Mouse (Mus musculus): ENCODE data around the gene Fndc9. TPM values are rescaled to one million over a fixed set of nuclear protein-coding genes. Genes with fewer than 3 reads are reported as not detected.

The Fndc9 gene
- polyA plus RNA-seq, 1 experiment from 2014 or later, result 1.9 TPM

DNA sequence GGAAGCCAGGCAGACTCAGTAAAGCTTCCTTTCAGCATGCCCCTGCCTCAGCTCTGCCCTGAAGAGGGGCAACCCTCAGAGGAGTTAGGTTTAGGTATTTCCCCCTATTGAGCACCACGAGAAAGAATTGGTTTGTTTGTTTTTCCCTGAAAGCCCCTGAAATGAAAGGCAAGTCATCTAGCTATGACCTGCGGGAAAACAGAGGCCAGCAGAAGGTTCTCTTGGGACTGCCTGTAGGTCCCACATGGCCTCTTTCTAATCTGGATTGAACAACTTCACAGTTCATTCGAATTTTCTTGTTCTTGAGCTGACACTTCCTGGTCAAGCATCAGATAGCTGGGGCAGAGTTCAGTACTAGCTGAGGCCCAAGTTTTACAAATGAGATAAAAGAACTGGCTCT lies 23.5 kb upstream of the Fndc9 start:
- ATAC-seq (ENCODE audit: low read depth), result no peak
- Histone ChIP-seq H3K4me3 (ENCODE audit: low read depth, low read length) (no peak overlapping the region), H3K4me1 (ENCODE audit: control insufficient read depth, insufficient read depth, low read length) (no peaks in the 10 kb centered on the region), H3K27ac (ENCODE audit: low read depth, low read length) (no peak overlapping the region), H3K4me2 (ENCODE audit: low read depth, low read length) (no peak overlapping the region), H3K9ac (replicated peaks; ENCODE audit: low read depth, low read length) (no peak overlapping the region), H3K27me3 (ENCODE audit: control insufficient read depth, insufficient read depth, low read length) (no peaks in the 10 kb centered on the region), H3K9me3 (ENCODE audit: control insufficient read depth, low read length) (no peaks in the 10 kb centered on the region), H3K36me3 (ENCODE audit: control insufficient read depth, insufficient read depth, low read length) (peaks cover 11% of the 10 kb centered on the region; the same call in 1 of the 2 replicates)
- 31% methylated on average over 3 of the region's 3 CpGs for WGBS

DNA sequence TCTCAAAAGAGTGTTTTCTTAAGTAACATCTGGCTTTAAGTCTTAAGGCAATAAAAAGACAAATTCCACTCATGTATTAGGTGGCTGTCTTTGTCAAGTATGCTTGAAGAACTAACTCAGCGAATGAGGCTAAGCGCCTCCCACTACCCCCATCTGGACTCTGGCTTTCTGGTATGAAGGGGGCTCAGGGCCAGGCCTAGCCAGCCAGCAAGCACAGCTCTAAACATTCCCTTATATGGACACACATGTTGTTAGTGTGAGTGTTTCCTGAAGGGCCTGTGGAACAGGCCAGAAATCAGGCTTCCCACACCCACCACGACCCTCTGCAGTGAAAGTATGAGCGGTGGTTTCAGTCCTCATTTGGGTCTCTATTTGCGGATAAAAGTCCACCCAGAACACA lies 21.5 kb upstream of the Fndc9 start:
- H3K9ac ChIP-seq (replicated peaks; ENCODE audit: low read depth, low read length), result no peak overlapping the region

GRCm38 (mm10) chr11:46214368-46215230 lies 20.7 kb upstream of the Fndc9 start:
- peaks cover 16% of the 10 kb centered on the region for H3K4me1 ChIP-seq (ENCODE audit: control insufficient read depth, insufficient read depth, low read length)
- no peaks in the 10 kb centered on the region for H3K27me3 ChIP-seq (ENCODE audit: control insufficient read depth, insufficient read depth, low read length)
- H3K9me3 ChIP-seq (ENCODE audit: control insufficient read depth, low read length), result no peaks in the 10 kb centered on the region
- peak overlapping the region; percentile 29; the same call in 1 of the 2 replicates for H3K27ac ChIP-seq (ENCODE audit: low read depth, low read length)
- H3K4me2 ChIP-seq (ENCODE audit: low read depth, low read length), result no peak overlapping the region
- H3K4me3 ChIP-seq (ENCODE audit: low read depth, low read length), result no peak overlapping the region
- WGBS, result 67% methylated on average over 14 of the region's 14 CpGs
- ATAC-seq (ENCODE audit: low read depth), result no peak
- H3K9ac ChIP-seq (replicated peaks; ENCODE audit: low read depth, low read length), result no peak overlapping the region
- no peaks in the 10 kb centered on the region for H3K36me3 ChIP-seq (ENCODE audit: control insufficient read depth, insufficient read depth, low read length)

More for the DNA sequence above, 21.5 kb upstream of the Fndc9 start:
- Histone ChIP-seq H3K4me2 (ENCODE audit: low read depth, low read length) (no peak overlapping the region), H3K4me3 (ENCODE audit: low read depth, low read length) (no peak overlapping the region), H3K36me3 (ENCODE audit: control insufficient read depth, insufficient read depth, low read length) (no peaks in the 10 kb centered on the region), H3K27me3 (ENCODE audit: control insufficient read depth, insufficient read depth, low read length) (no peaks in the 10 kb centered on the region), H3K4me1 (ENCODE audit: control insufficient read depth, insufficient read depth, low read length) (peaks cover 10% of the 10 kb centered on the region), H3K9me3 (ENCODE audit: control insufficient read depth, low read length) (no peaks in the 10 kb centered on the region), H3K27ac (ENCODE audit: low read depth, low read length) (no peak overlapping the region; the same call in 1 of the 2 replicates)
- 76% methylated on average over 5 of the region's 5 CpGs for WGBS
- ATAC-seq (ENCODE audit: low read depth), result no peak

- peaks cover 17% of the 10 kb centered on the region for H3K4me1 ChIP-seq (ENCODE audit: control insufficient read depth, insufficient read depth, low read length)
- 31% methylated on average over 3 of the region's 3 CpGs for WGBS
Measured at GRCm38 (mm10) chr11:46215354-46215753, 20.0 kb upstream of the Fndc9 start.

GRCm38 (mm10) chr11:46216669-46217068 lies 18.7 kb upstream of the Fndc9 start:
- ATAC-seq (ENCODE audit: low read depth), result no peak
- Histone ChIP-seq H3K27me3 (ENCODE audit: control insufficient read depth, insufficient read depth, low read length) (no peaks in the 10 kb centered on the region), H3K9me3 (ENCODE audit: control insufficient read depth, low read length) (no peaks in the 10 kb centered on the region), H3K9ac (replicated peaks; ENCODE audit: low read depth, low read length) (no peak overlapping the region), H3K4me2 (ENCODE audit: low read depth, low read length) (no peak overlapping the region), H3K36me3 (ENCODE audit: control insufficient read depth, insufficient read depth, low read length) (peaks cover 5% of the 10 kb centered on the region; the same call in 1 of the 2 replicates), H3K4me3 (ENCODE audit: low read depth, low read length) (no peak overlapping the region), H3K4me1 (ENCODE audit: control insufficient read depth, insufficient read depth, low read length) (peaks cover 17% of the 10 kb centered on the region), H3K27ac (ENCODE audit: low read depth, low read length) (no peak overlapping the region; the same call in 1 of the 2 replicates)
- WGBS, result 78% methylated on average over 7 of the region's 7 CpGs

More at GRCm38 (mm10) chr11:46215354-46215753, 20.0 kb upstream of the Fndc9 start:
- Histone ChIP-seq H3K9ac (replicated peaks; ENCODE audit: low read depth, low read length) (no peak overlapping the region), H3K36me3 (ENCODE audit: control insufficient read depth, insufficient read depth, low read length) (no peaks in the 10 kb centered on the region), H3K4me2 (ENCODE audit: low read depth, low read length) (no peak overlapping the region), H3K27me3 (ENCODE audit: control insufficient read depth, insufficient read depth, low read length) (no peaks in the 10 kb centered on the region), H3K4me3 (ENCODE audit: low read depth, low read length) (no peak overlapping the region), H3K9me3 (ENCODE audit: control insufficient read depth, low read length) (no peaks in the 10 kb centered on the region), H3K27ac (ENCODE audit: low read depth, low read length) (no peak overlapping the region; the same call in 1 of the 2 replicates)
- ATAC-seq (ENCODE audit: low read depth), result peak; percentile 52; the same call in 1 of the 2 replicates

DNA sequence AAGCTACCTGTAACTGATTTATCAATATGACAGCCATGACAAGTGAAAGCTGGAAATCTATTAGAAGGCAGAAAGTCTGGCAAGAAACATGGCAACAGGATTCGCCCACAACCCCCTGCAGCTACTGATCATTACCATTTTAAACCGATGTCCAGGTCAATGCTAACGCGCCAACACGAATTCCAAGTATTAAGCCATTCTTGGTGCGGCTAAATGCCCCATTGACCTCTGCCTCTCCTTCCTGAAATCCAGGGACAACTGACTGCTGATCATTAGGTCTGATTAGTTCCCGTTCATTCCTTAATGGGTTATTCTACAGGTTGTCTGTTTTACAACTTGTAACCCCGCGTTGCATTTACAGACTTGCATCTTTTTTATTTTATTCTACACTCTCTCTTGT lies 17.6 kb upstream of the Fndc9 start:
- no peak overlapping the region for H3K9ac ChIP-seq (replicated peaks; ENCODE audit: low read depth, low read length)
- peak overlapping the region; percentile 83; the same call in 1 of the 2 replicates for H3K27ac ChIP-seq (ENCODE audit: low read depth, low read length)
- no peaks in the 10 kb centered on the region for H3K9me3 ChIP-seq (ENCODE audit: control insufficient read depth, low read length)
- ATAC-seq (ENCODE audit: low read depth), result no peak
- H3K27me3 ChIP-seq (ENCODE audit: control insufficient read depth, insufficient read depth, low read length), result no peaks in the 10 kb centered on the region
- H3K36me3 ChIP-seq (ENCODE audit: control insufficient read depth, insufficient read depth, low read length), result peaks cover 13% of the 10 kb centered on the region; the same call in 1 of the 2 replicates
- H3K4me3 ChIP-seq (ENCODE audit: low read depth, low read length), result no peak overlapping the region
- no peak overlapping the region for H3K4me2 ChIP-seq (ENCODE audit: low read depth, low read length)
- 73% methylated on average over 9 of the region's 9 CpGs for WGBS
- H3K4me1 ChIP-seq (ENCODE audit: control insufficient read depth, insufficient read depth, low read length), result peaks cover 17% of the 10 kb centered on the region

GRCm38 (mm10) chr11:46218584-46218983 lies 16.7 kb upstream of the Fndc9 start:
- H3K4me2 ChIP-seq (ENCODE audit: low read depth, low read length), result no peak overlapping the region
- H3K9ac ChIP-seq (replicated peaks; ENCODE audit: low read depth, low read length), result no peak overlapping the region
- H3K27ac ChIP-seq (ENCODE audit: low read depth, low read length), result peak overlapping the region; percentile 83
- H3K27me3 ChIP-seq (ENCODE audit: control insufficient read depth, insufficient read depth, low read length), result no peaks in the 10 kb centered on the region
- peak; percentile 74 for ATAC-seq (ENCODE audit: low read depth)
- no peaks in the 10 kb centered on the region for H3K9me3 ChIP-seq (ENCODE audit: control insufficient read depth, low read length)
- H3K4me1 ChIP-seq (ENCODE audit: control insufficient read depth, insufficient read depth, low read length), result peaks cover 17% of the 10 kb centered on the region
- H3K4me3 ChIP-seq (ENCODE audit: low read depth, low read length), result no peak overlapping the region
- H3K36me3 ChIP-seq (ENCODE audit: control insufficient read depth, insufficient read depth, low read length), result peaks cover 16% of the 10 kb centered on the region; the same call in 1 of the 2 replicates
- 14% methylated on average over 5 of the region's 5 CpGs for WGBS

DNA sequence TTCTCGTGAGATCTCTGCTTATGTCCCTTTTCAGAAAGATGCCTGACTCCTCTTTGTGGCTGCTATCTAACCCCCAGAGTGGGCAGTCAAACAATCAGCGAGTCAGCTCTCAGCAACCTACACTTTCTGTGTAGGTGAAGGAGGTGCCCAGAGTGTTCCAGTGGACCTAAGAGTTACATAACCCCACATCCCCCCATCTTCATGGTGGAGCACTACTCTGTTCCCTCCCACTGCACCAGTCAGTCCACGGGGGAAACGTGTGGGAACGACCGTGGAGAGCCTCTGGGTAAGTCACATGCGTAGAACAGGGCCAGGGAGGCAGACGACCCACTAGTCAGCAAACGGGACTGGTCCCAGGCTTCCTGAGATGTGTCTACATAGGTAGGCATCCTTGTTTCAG lies 16.0 kb upstream of the Fndc9 start:
- Histone ChIP-seq H3K36me3 (ENCODE audit: control insufficient read depth, insufficient read depth, low read length) (peaks cover 20% of the 10 kb centered on the region; the same call in 1 of the 2 replicates), H3K27me3 (ENCODE audit: control insufficient read depth, insufficient read depth, low read length) (no peaks in the 10 kb centered on the region), H3K27ac (ENCODE audit: low read depth, low read length) (peak overlapping the region; percentile 83), H3K9ac (replicated peaks; ENCODE audit: low read depth, low read length) (no peak overlapping the region), H3K9me3 (ENCODE audit: control insufficient read depth, low read length) (no peaks in the 10 kb centered on the region), H3K4me1 (ENCODE audit: control insufficient read depth, insufficient read depth, low read length) (peaks cover 17% of the 10 kb centered on the region), H3K4me3 (ENCODE audit: low read depth, low read length) (no peak overlapping the region), H3K4me2 (ENCODE audit: low read depth, low read length) (no peak overlapping the region)
- no peak for ATAC-seq (ENCODE audit: low read depth)
- WGBS, result 78% methylated on average over 9 of the region's 9 CpGs

DNA sequence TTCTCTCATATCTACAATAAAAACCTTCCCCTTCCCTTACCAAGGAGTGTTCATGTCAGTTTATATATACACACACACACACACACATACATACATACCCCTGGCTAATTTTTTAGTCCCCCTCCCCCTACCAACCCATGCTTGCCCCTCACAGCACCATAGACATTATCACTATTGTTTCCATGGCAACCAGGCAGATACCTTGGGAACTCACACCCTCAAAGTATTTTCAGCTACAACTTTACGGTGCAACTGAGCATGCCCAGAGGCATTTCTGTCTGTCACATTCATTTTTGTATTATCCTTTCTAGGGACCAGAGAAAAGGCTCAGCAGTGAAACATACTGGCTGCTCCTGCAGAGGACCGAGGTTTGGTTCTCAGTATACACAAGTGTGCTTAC lies 15.1 kb upstream of the Fndc9 start:
- WGBS, result 61% methylated on average over 2 of the region's 2 CpGs
- Histone ChIP-seq H3K4me3 (ENCODE audit: low read depth, low read length) (no peak overlapping the region), H3K27ac (ENCODE audit: low read depth, low read length) (no peak overlapping the region), H3K27me3 (ENCODE audit: control insufficient read depth, insufficient read depth, low read length) (no peaks in the 10 kb centered on the region), H3K9me3 (ENCODE audit: control insufficient read depth, low read length) (no peaks in the 10 kb centered on the region), H3K4me2 (ENCODE audit: low read depth, low read length) (no peak overlapping the region), H3K4me1 (ENCODE audit: control insufficient read depth, insufficient read depth, low read length) (peaks cover 17% of the 10 kb centered on the region), H3K36me3 (ENCODE audit: control insufficient read depth, insufficient read depth, low read length) (peaks cover 20% of the 10 kb centered on the region; the same call in 1 of the 2 replicates), H3K9ac (replicated peaks; ENCODE audit: low read depth, low read length) (no peak overlapping the region)
- ATAC-seq (ENCODE audit: low read depth), result no peak

All from neural tube, embryonic 14.5 days (tissue).